Mouse (Mus musculus) brain, embryonic 14.5 days (tissue): Measurements from ENCODE around the gene Atp6v1b1. TPM values are rescaled to one million over a fixed set of nuclear protein-coding genes. Genes with fewer than 3 reads are reported as not detected.

Experiments
- DNase-seq: peaks from one replicate; pipeline ENCODE4 v3.0.0-alpha.2; 2011; ENCODE audit warnings: low read depth
- CTCF ChIP-seq: fragments of 200-500 bp; IDR thresholded peaks from 2 replicates; pipeline ENCODE4 v1.5.1; 2012; ENCODE audit warnings: inconsistent platforms, mild to moderate bottlenecking, moderate library complexity, borderline replicate concordance; ENCODE audit not compliant: insufficient read depth, insufficient read length; ENCODE audit errors: extremely low read depth
- POLR2A ChIP-seq: fragments of 200-500 bp; IDR thresholded peaks from 2 replicates; pipeline ENCODE4 v1.6.1; 2012; ENCODE audit warnings: mild to moderate bottlenecking, inconsistent platforms, borderline replicate concordance; ENCODE audit not compliant: poor library complexity, insufficient read depth, insufficient read length, severe bottlenecking; ENCODE audit errors: extremely low read depth
- polyA plus RNA-seq: library from polyadenylated mRNA; depleted of rRNA; stranded (reverse); fragments of >200 nt; gene quantifications from 2 replicates; pipeline ENCODE4 v1.2.3, GENCODE M21; 2012

Gene Atp6v1b1
- polyA plus RNA-seq, 1 experiment: 0.08 TPM

DNA sequence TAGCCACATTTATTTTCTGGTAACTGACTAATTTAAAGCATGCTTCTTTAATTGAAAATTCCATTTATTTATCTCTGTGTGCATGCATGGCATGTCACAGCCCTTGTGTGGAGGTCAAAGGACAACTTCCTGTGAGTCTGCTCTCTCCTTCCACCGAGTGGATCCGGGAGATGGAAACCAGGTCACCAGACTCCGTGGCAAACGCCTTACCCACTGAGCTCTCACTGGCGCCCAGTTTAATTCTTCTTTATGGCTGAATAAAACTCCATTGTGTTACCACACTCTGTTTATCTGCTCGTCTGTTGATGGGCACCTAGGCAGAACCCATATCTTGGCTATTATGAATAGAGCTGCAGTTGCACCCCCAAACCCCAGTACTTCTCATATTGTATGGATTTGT, 20.3 kb upstream of the Atp6v1b1 start:
- TF ChIP-seq POLR2A (no peak), CTCF (no peak)
- DNase-seq: no peak

DNA sequence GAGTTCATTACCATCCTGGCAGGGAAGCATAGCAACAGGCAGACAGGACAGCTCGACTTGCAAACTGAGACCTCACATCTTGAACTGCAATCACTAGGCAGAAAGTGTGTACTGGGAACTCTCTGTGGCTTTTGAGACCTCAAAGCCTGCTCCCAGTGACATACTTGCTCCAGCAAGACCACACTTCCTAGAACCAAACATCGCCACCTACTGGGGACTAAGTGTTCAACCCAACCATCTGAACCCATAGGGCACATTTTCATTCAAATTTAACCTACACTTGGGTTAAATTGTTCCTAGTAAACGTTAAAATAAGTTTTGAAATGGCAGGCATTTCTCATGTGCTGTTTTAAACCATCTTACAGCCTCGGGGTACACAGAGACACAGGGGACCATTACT, 15.6 kb upstream of the Atp6v1b1 start:
- TF ChIP-seq POLR2A (no peak), CTCF (peak; percentile 28; the same call in 1 of the 2 replicates)
- DNase-seq: no peak

DNA sequence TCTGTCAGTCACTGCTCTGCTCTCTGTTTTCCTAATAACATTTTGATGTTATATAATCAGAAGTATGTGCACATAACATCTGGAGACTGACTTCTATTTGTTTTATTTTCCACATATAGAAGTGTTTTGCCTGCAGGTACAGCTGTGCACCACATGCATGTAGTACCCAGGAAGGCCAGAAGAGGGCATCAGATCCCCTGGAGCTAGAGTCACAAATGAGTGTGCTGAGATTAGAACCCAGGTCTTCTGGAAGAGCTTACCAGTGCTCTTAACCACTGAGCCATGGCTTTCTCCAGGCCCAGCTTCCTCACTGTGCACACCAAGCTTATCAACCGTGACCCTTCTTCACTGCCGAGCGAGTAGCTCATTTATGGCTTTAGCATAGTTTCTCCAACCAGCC, 14.3 kb upstream of the Atp6v1b1 start:
- TF ChIP-seq POLR2A (no peak), CTCF (peak; percentile 39; the same call in 1 of the 2 replicates)
- DNase-seq: no peak

DNA sequence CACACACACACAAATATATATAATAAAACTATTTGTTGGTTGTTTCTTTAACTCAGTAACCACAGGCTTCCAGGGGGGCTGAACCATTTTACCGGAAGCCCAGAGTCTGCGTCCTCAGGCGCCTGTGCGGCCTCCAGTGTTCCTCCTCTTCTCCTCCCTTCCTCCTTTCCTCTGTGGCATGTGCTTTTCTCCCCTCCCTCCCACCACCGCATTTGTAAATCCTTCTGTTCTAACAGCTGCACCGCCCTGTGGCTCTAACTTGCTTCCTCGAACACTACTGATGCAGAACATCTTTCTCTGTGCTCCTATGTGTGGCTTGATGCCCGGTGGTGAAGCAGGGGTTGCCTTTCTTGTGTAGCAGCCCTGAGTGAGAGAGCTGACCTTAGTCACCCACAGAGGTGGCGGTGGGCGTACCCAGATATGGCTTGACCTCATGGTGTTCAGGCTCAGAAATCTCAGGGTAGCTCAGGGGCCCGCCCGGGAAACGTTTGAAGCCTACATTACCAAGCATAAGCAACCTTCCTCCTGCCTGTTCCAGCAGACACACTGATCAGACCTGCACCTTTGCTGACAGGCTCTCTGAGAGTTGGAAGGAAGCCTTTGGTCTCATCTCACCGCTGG, 13.3 kb upstream of the Atp6v1b1 start:
- DNase-seq: no peak
- no peak for TF ChIP-seq POLR2A
- no peak for TF ChIP-seq CTCF

DNA sequence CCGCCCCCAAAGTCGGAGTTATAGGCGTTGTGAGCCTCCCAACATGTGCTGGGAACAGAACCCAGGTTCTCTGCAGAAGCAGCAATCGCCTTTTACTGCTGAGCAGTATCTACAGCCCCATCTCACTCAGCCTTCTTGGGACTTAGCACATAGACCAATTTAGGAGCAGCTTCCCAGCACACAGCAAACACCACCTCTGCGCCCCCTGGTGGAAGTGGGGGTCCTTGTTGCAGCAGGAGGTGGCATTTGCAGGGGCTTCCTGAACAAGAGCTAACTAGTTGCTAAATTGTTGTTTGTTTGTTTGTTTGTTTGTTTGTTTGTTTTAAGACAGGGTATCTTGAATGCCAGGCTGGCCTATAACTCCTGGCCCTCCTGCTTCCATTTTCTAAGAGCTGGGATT, 11.7 kb upstream of the Atp6v1b1 start:
- TF ChIP-seq POLR2A: no peak
- peak; percentile 79 for TF ChIP-seq CTCF
- peak; percentile 74 for DNase-seq

- TF ChIP-seq POLR2A (no peak), CTCF (no peak)
- DNase-seq: no peak
Measured at GRCm38 (mm10) chr6:83737311-83737710, 5.5 kb upstream of the Atp6v1b1 start.

GRCm38 (mm10) chr6:83738596-83738995, 4.2 kb upstream of the Atp6v1b1 start:
- DNase-seq: no peak
- TF ChIP-seq POLR2A (no peak), CTCF (no peak)

GRCm38 (mm10) chr6:83743212-83743611, 422 bp downstream of the Atp6v1b1 start:
- TF ChIP-seq CTCF (no peak), POLR2A (no peak)
- DNase-seq: no peak

- TF ChIP-seq POLR2A (no peak), CTCF (no peak)
- DNase-seq: no peak
Measured at GRCm38 (mm10) chr6:83744126-83744525, 1.3 kb downstream of the Atp6v1b1 start.

DNA sequence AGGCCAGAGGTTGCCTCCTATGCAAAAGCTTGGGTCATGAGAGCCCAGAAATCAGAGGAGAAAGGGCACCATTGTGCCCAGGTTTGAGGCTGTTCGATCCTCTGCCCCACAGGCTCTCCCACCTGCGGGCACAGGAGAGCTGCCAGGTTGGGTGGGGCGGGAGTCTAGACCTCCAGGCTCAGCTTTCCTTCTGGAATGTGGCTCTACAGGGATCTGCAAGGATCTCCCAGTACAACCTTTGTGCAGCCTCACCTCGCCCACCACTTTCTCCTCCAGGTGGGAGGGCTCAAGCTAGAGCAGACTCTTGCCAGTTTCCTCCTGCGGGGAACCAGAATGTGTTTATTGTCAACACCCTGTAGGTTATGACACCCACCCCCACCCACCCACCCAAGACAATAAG, 1.8 kb downstream of the Atp6v1b1 start:
- TF ChIP-seq POLR2A (no peak), CTCF (no peak)
- DNase-seq: no peak

GRCm38 (mm10) chr6:83745466-83745865, 2.7 kb downstream of the Atp6v1b1 start:
- TF ChIP-seq CTCF (no peak), POLR2A (no peak)
- DNase-seq: no peak

DNA sequence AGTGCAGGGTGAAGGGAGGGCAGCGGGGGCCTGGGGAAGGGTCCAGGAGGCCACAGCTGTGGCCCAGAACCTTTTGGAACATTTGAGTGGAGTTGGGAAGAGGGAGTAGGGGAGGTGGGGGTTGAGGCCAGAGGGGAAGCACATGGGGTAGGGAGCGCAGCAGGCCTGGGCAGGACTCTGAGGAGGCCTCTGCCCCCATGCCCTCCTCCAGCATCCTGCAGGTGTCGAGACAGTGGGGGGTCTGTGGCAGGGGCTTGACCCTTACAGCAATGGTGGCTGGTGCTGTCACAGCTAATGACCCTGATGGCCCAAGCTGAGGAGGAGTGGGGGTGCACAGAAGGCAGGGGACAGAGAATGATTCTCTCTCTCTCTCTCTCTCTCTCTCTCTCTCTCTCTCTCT, 6.5 kb downstream of the Atp6v1b1 start:
- TF ChIP-seq CTCF (no peak), POLR2A (no peak)
- no peak for DNase-seq
